Comparison of ENCODE assay signal across 8 mouse cellular contexts in genomic region chr2:51933341-51934134, GRCm38 (mm10). TPM values are rescaled to one million over a fixed set of nuclear protein-coding genes. Genes with fewer than 3 reads are reported as not detected.
A peak's percentile ranks its signal among the peaks of the same experiment; 100 is the strongest.
DNase-seq lines count a peak whose midpoint lies in the region; ATAC-seq lines count a peak whose summit lies in the region.

No protein-coding gene starts in this region.

- H3K36me3 ChIP-seq in forebrain, embryonic 15.5 days, result no peaks in the 10 kb centered on the region
- H3K36me3 ChIP-seq in forebrain, embryonic 11.5 days (ENCODE audit: control insufficient read depth, insufficient read depth, low read length), result no peaks in the 10 kb centered on the region
- H3K36me3 ChIP-seq in heart, embryonic 15.5 days, result no peaks in the 10 kb centered on the region

- H3K4me2 ChIP-seq in forebrain, embryonic 15.5 days (replicated peaks), result peak overlapping the region; percentile 79; the same call in 1 of the 2 replicates
- no peak overlapping the region for H3K4me2 ChIP-seq in forebrain, embryonic 11.5 days (ENCODE audit: low read depth, low read length, severe bottlenecking)
- H3K4me2 ChIP-seq in heart, embryonic 15.5 days, result peak overlapping the region; percentile 87

- H3K4me1 ChIP-seq in forebrain, embryonic 15.5 days, result peaks cover 3% of the 10 kb centered on the region; the same call in 1 of the 2 replicates
- H3K4me1 ChIP-seq in forebrain, embryonic 11.5 days (replicated peaks; ENCODE audit: control insufficient read depth, insufficient read depth, low read length), result no peaks in the 10 kb centered on the region
- peaks cover 11% of the 10 kb centered on the region for H3K4me1 ChIP-seq in heart, embryonic 15.5 days (replicated peaks)

- H3K4me3 ChIP-seq in forebrain, embryonic 15.5 days, result no peak overlapping the region
- no peak overlapping the region for H3K4me3 ChIP-seq in forebrain, embryonic 11.5 days (ENCODE audit: low read depth, low read length)
- peak overlapping the region; percentile 73 for H3K4me3 ChIP-seq in heart, embryonic 15.5 days

- no peak for DNase-seq in forebrain, embryonic 11.5 days (ENCODE audit: low spot score)
- peak; percentile 23 to 34 for DNase-seq in spleen, postnatal 10 days (ENCODE audit: low spot score in 2 of 2)
- DNase-seq in spleen, postnatal 4 days (ENCODE audit: low spot score in 2 of 2), result no peak
- no peak for DNase-seq in layer of hippocampus, postnatal 14 days (ENCODE audit: low spot score in 2 of 2)
- DNase-seq in urinary bladder, postnatal 4 days (ENCODE audit: low spot score in 2 of 2), result no peak

- no peaks in the 10 kb centered on the region for H3K9me3 ChIP-seq in forebrain, embryonic 15.5 days
- H3K9me3 ChIP-seq in forebrain, embryonic 11.5 days (ENCODE audit: control insufficient read depth, low read length), result no peaks in the 10 kb centered on the region
- no peaks in the 10 kb centered on the region for H3K9me3 ChIP-seq in heart, embryonic 15.5 days (replicated peaks)

- 76% methylated on average over 11 of the region's 12 CpGs for WGBS in forebrain, embryonic 15.5 days
- WGBS in forebrain, embryonic 11.5 days, result 78% methylated on average over 12 of the region's 12 CpGs
- WGBS in heart, embryonic 15.5 days, result 31% methylated on average over 10 of the region's 12 CpGs

- no peak for ATAC-seq in forebrain, embryonic 15.5 days (replicated peaks)
- ATAC-seq in forebrain, embryonic 11.5 days (replicated peaks; ENCODE audit: low FRiP score), result no peak
- no peak for ATAC-seq in heart, embryonic 15.5 days (replicated peaks; ENCODE audit: insufficient number of reproducible peaks, insufficient read depth, low FRiP score, low read depth)
- peak; percentile 11; the same call in 1 of the 2 replicates for ATAC-seq in megakaryocyte, adult 5-6 weeks (ENCODE audit: poor library complexity, severe bottlenecking)

- no peaks in the 10 kb centered on the region for H3K27me3 ChIP-seq in forebrain, embryonic 15.5 days
- no peaks in the 10 kb centered on the region; the same call in 1 of the 2 replicates for H3K27me3 ChIP-seq in forebrain, embryonic 11.5 days (ENCODE audit: control insufficient read depth, insufficient read depth, low read length)
- H3K27me3 ChIP-seq in heart, embryonic 15.5 days, result no peaks in the 10 kb centered on the region

- no peak overlapping the region for H3K27ac ChIP-seq in forebrain, embryonic 15.5 days (replicated peaks)
- H3K27ac ChIP-seq in forebrain, embryonic 11.5 days (ENCODE audit: low read depth, low read length), result no peak overlapping the region
- H3K27ac ChIP-seq in heart, embryonic 15.5 days, result peak overlapping the region; percentile 75

- no peak overlapping the region for H3K9ac ChIP-seq in forebrain, embryonic 15.5 days (replicated peaks)
- no peak overlapping the region; the same call in 1 of the 2 replicates for H3K9ac ChIP-seq in forebrain, embryonic 11.5 days (ENCODE audit: low read length)
- H3K9ac ChIP-seq in heart, embryonic 15.5 days, result no peak overlapping the region

RNA-seq across cellular contexts. Expression of gene Rbm43, which starts 1.4 kb away (rescaled TPM):
- polyA plus RNA-seq in forebrain, embryonic 15.5 days (2015; fragmentation: Nextera tagmentation; extraction: Ambion mirVana), result 5.5 and 6.3 TPM in 2 replicates
- 7.2 and 8.6 TPM in 2 replicates for polyA plus RNA-seq in forebrain, embryonic 11.5 days (2014; fragmentation: Nextera tagmentation; extraction: Ambion mirVana)
- 12.0 and 15.0 TPM in 2 replicates for polyA plus RNA-seq in heart, embryonic 15.5 days (2015; fragmentation: Nextera tagmentation; extraction: Ambion mirVana)
- 56.6 and 63.6 TPM in 2 replicates for total RNA-seq in megakaryocyte, adult 5-6 weeks (2015)
- total RNA-seq in megakaryocyte, adult 5-6 weeks (2017), result 32.9 and 39.2 TPM in 2 replicates
- 10 to 100 TPM; 21.7 to 21.8 TPM for total RNA-seq in layer of hippocampus, postnatal 14 days (2021)

RNA-seq across cellular contexts. Expression of gene Nmi, which starts 39.8 kb away (rescaled TPM):
- polyA plus RNA-seq in forebrain, embryonic 15.5 days (2015; fragmentation: Nextera tagmentation; extraction: Ambion mirVana), result 4.7 and 6.0 TPM in 2 replicates
- 6.0 and 6.7 TPM in 2 replicates for polyA plus RNA-seq in forebrain, embryonic 11.5 days (2014; fragmentation: Nextera tagmentation; extraction: Ambion mirVana)
- polyA plus RNA-seq in heart, embryonic 15.5 days (2015; fragmentation: Nextera tagmentation; extraction: Ambion mirVana), result 16.2 and 18.2 TPM in 2 replicates
- total RNA-seq in megakaryocyte, adult 5-6 weeks (2015), result 50.0 and 64.0 TPM in 2 replicates
- total RNA-seq in megakaryocyte, adult 5-6 weeks (2017), result 86.5 and 104 TPM in 2 replicates
- 1 to 10 TPM; 2.2 to 2.3 TPM for total RNA-seq in layer of hippocampus, postnatal 14 days (2021)

Comparison
In these comparisons a context has a peak if more than half of its experiments do, and no peak if none do; other contexts are left out.
1. DNase-seq: peak in spleen, postnatal 10 days (2 of 2); none in forebrain, embryonic 11.5 days (single experiment), spleen, postnatal 4 days (0 of 2), layer of hippocampus, postnatal 14 days (0 of 2) and urinary bladder, postnatal 4 days (0 of 2).